Mouse (Mus musculus) R1 (cell line): ENCODE measurements around the gene Srcin1.

Experiments used
- DNase-seq: peaks from one replicate; pipeline ENCODE4 v3.0.0-alpha.2; 2018; ENCODE audit warnings: low read depth, low spot score

Gene Srcin1

GRCm38 (mm10) chr11:97556569-97557408 is 19.2 kb downstream of the Srcin1 start:
- DNase-seq, result peak; percentile 73

GRCm38 (mm10) chr11:97555144-97555543 is 20.8 kb downstream of the Srcin1 start:
- no peak for DNase-seq

GRCm38 (mm10) chr11:97552151-97552550 is 23.8 kb downstream of the Srcin1 start:
- no peak for DNase-seq

- DNase-seq, result no peak
Measured at GRCm38 (mm10) chr11:97548757-97549156, 27.2 kb downstream of the Srcin1 start.

GRCm38 (mm10) chr11:97547957-97548706 is 27.9 kb downstream of the Srcin1 start:
- DNase-seq, result peak; percentile 48

GRCm38 (mm10) chr11:97546804-97547411 is 29.1 kb downstream of the Srcin1 start:
- peak; percentile 77 for DNase-seq

GRCm38 (mm10) chr11:97545808-97546560 is 30.0 kb downstream of the Srcin1 start:
- peak; percentile 74 for DNase-seq

GRCm38 (mm10) chr11:97543883-97544282 is 32.1 kb downstream of the Srcin1 start:
- DNase-seq, result no peak

GRCm38 (mm10) chr11:97543181-97543733 is 32.7 kb downstream of the Srcin1 start:
- DNase-seq, result no peak

GRCm38 (mm10) chr11:97542171-97543150 is 33.5 kb downstream of the Srcin1 start:
- DNase-seq, result no peak

GRCm38 (mm10) chr11:97540604-97541003 is 35.4 kb downstream of the Srcin1 start:
- DNase-seq, result no peak

- DNase-seq, result no peak
Measured at GRCm38 (mm10) chr11:97540136-97540535, 35.9 kb downstream of the Srcin1 start.

GRCm38 (mm10) chr11:97539622-97540021 is 36.4 kb downstream of the Srcin1 start:
- DNase-seq, result no peak

- DNase-seq, result no peak
Measured at GRCm38 (mm10) chr11:97537580-97538089, 38.4 kb downstream of the Srcin1 start.

GRCm38 (mm10) chr11:97536835-97537579 is 39.0 kb downstream of the Srcin1 start:
- DNase-seq, result peak; percentile 57

- no peak for DNase-seq
Measured at GRCm38 (mm10) chr11:97536083-97536747, 39.8 kb downstream of the Srcin1 start.

GRCm38 (mm10) chr11:97535660-97536059 is 40.3 kb downstream of the Srcin1 start:
- no peak for DNase-seq

- no peak for DNase-seq
Measured at GRCm38 (mm10) chr11:97535308-97535630, 40.7 kb downstream of the Srcin1 start.
